Mouse (Mus musculus) MEL (cell line): ENCODE data around the gene Abca7. TPM values are rescaled to one million over a fixed set of nuclear protein-coding genes. Genes with fewer than 3 reads are reported as not detected.
"Not testable (repeated sequence)": the region's sequence is repeated elsewhere in the genome, so short reads cannot be mapped to it uniquely, and the experiment has no call there.

Source experiments
- DNase-seq: peaks from one replicate; pipeline ENCODE4 v3.0.0; 2011; ENCODE audit warnings: low read depth, low spot score
- H3K27ac ChIP-seq: 2 replicates; pipeline ENCODE4 v1.5.1; 2012; ENCODE audit warnings: low read depth, mild to moderate bottlenecking, control low read depth, low read length, moderate library complexity; ENCODE audit not compliant: control insufficient read depth
- H3K27me3 ChIP-seq, 2 experiments: fragments of 150-350 bp in 1 of 2; sonication (generic) in 1 of 2; 2 replicates each; pipeline ENCODE4 v1.6.1; 2012; ENCODE audit warnings: low read length in 2 of 2, mild to moderate bottlenecking in 2 of 2, improper control_type of control experiment in 1 of 2, moderate library complexity in 1 of 2; ENCODE audit not compliant: insufficient read depth in 2 of 2, control insufficient read depth in 1 of 2
- H3K36me3 ChIP-seq, 2 experiments: 2 replicates each; pipeline ENCODE4 v1.6.1; 2012 to 2014; ENCODE audit warnings: low read length in 2 of 2, improper control_type of control experiment in 1 of 2, inconsistent platforms in 1 of 2, mild to moderate bottlenecking in 1 of 2; ENCODE audit not compliant: insufficient read depth in 2 of 2, control insufficient read depth in 1 of 2
- H3K4me1 ChIP-seq, 2 experiments: fragments of 150-350 bp in 1 of 2; sonication (generic) in 1 of 2; 2 replicates each; pipeline ENCODE4 v1.6.1; 2012; ENCODE audit warnings: low read length in 2 of 2, improper control_type of control experiment in 1 of 2, mild to moderate bottlenecking in 1 of 2; ENCODE audit not compliant: insufficient read depth in 2 of 2, control insufficient read depth in 1 of 2
- H3K4me3 ChIP-seq, 2 experiments: fragments of 150-350 bp in 1 of 2; sonication (generic) in 1 of 2; 2 replicates each; pipeline ENCODE4 v1.5.1; 2012; ENCODE audit warnings: low read depth in 2 of 2, low read length in 2 of 2, mild to moderate bottlenecking in 2 of 2, moderate library complexity in 2 of 2, control low read depth in 1 of 2, improper control_type of control experiment in 1 of 2; ENCODE audit not compliant: control insufficient read depth in 1 of 2, insufficient read depth in 1 of 2
- H3K79me2 ChIP-seq: 2 replicates; pipeline ENCODE4 v1.6.1; 2012; ENCODE audit warnings: mild to moderate bottlenecking, low read length, moderate library complexity; ENCODE audit not compliant: control insufficient read depth, poor library complexity, insufficient read depth
- H3K9ac ChIP-seq: 2 replicates; pipeline ENCODE4 v1.6.1; 2012; ENCODE audit warnings: low read depth, mild to moderate bottlenecking, control low read depth, low read length, moderate library complexity; ENCODE audit not compliant: control insufficient read depth, poor library complexity, severe bottlenecking
- H3K9me3 ChIP-seq: fragments of 150-350 bp; sonication (generic); replicated peaks from 2 replicates; pipeline ENCODE4 v1.6.1; 2012; ENCODE audit warnings: mild to moderate bottlenecking, low read length, improper control_type of control experiment, moderate library complexity; ENCODE audit not compliant: insufficient read depth
- CHD1 ChIP-seq: IDR thresholded peaks from 2 replicates; pipeline ENCODE4 v1.6.1; 2012; ENCODE audit warnings: low read depth, mild to moderate bottlenecking, inconsistent platforms, low read length, improper control_type of control experiment
- CTCF ChIP-seq, 3 experiments: IDR thresholded peaks in 2 of 3; conservative IDR thresholded peaks in 1 of 3; 2 replicates each; pipeline ENCODE4 v1.5.1; 2011 to 2012; ENCODE audit warnings: low read length in 3 of 3, low read depth in 2 of 3, mild to moderate bottlenecking in 2 of 3, improper control_type of control experiment in 1 of 3, inconsistent platforms in 1 of 3, mixed read lengths in 1 of 3, moderate library complexity in 1 of 3; ENCODE audit not compliant: control insufficient read depth in 1 of 3, insufficient read depth in 1 of 3, poor library complexity in 1 of 3, severe bottlenecking in 1 of 3
- E2F4 ChIP-seq: IDR thresholded peaks from 2 replicates; pipeline ENCODE4 v1.6.1; 2011; ENCODE audit warnings: low read depth, low read length, improper control_type of control experiment, borderline replicate concordance
- ETS1 ChIP-seq: IDR thresholded peaks from 2 replicates; pipeline ENCODE4 v1.6.1; 2012; ENCODE audit warnings: low read depth, mild to moderate bottlenecking, inconsistent platforms, low read length, improper control_type of control experiment, moderate library complexity
- GATA1 ChIP-seq: IDR thresholded peaks from 2 replicates; pipeline ENCODE4 v1.6.1; 2011; ENCODE audit warnings: low read depth, low read length, improper control_type of control experiment
- HCFC1 ChIP-seq: IDR thresholded peaks from 2 replicates; pipeline ENCODE4 v1.6.1; 2012; ENCODE audit warnings: low read depth, mild to moderate bottlenecking, inconsistent platforms, low read length, improper control_type of control experiment, moderate library complexity
- MAX ChIP-seq: IDR thresholded peaks from 2 replicates; pipeline ENCODE4 v1.6.1; 2011; ENCODE audit warnings: low read length, improper control_type of control experiment
- MYC ChIP-seq: IDR thresholded peaks from 2 replicates; pipeline ENCODE4 v1.6.1; 2011; ENCODE audit warnings: low read depth, mild to moderate bottlenecking, low read length, improper control_type of control experiment, moderate library complexity
- POLR2AphosphoS2 ChIP-seq: IDR thresholded peaks from 2 replicates; pipeline ENCODE4 v1.6.1; 2011; ENCODE audit warnings: low read length, improper control_type of control experiment
- POLR2AphosphoS5 ChIP-seq: IDR thresholded peaks from 2 replicates; pipeline ENCODE4 v1.6.1; 2012; ENCODE audit warnings: low read depth, borderline replicate concordance, mild to moderate bottlenecking, inconsistent platforms, low read length, moderate library complexity, mixed read lengths
- SIN3A ChIP-seq: IDR thresholded peaks from 2 replicates; pipeline ENCODE4 v1.6.1; 2012; ENCODE audit warnings: low read length, improper control_type of control experiment, inconsistent platforms
- SMC3 ChIP-seq: IDR thresholded peaks from 2 replicates; pipeline ENCODE4 v1.6.1; 2011; ENCODE audit warnings: low read depth, low read length, improper control_type of control experiment
- USF2 ChIP-seq, 2 experiments: IDR thresholded peaks; 2 replicates each; pipeline ENCODE4 v1.6.1; 2011 to 2012; ENCODE audit warnings: improper control_type of control experiment in 2 of 2, low read length in 2 of 2, borderline replicate concordance in 1 of 2, inconsistent platforms in 1 of 2, low read depth in 1 of 2, mild to moderate bottlenecking in 1 of 2; ENCODE audit not compliant: insufficient read depth in 1 of 2
- ZKSCAN1 ChIP-seq: IDR thresholded peaks from 2 replicates; pipeline ENCODE4 v1.6.1; 2012; ENCODE audit warnings: low read depth, mild to moderate bottlenecking, inconsistent platforms, low read length, improper control_type of control experiment, moderate library complexity
- ZNF384 ChIP-seq: IDR thresholded peaks from 2 replicates; pipeline ENCODE4 v1.6.1; 2012; ENCODE audit warnings: low read depth, mild to moderate bottlenecking, inconsistent platforms, low read length, improper control_type of control experiment
- polyA plus RNA-seq, 2 experiments: library from polyadenylated mRNA; stranded (reverse) in 1 of 2; unstranded in 1 of 2; fragments of >175 nt in 1 of 2; fragments of >200 nt in 1 of 2; gene quantifications; 2 replicates each; pipeline versions ENCODE4 v1.2.1 to v1.2.4; 2012; ENCODE audit warnings: low replicate concordance in 2 of 2, low read depth in 1 of 2; ENCODE audit not compliant: insufficient read length in 2 of 2, insufficient read depth in 1 of 2, missing spikeins in 1 of 2
- total RNA-seq: library from RNA; depleted of rRNA; stranded (reverse); fragments of 300-350 nt; gene quantifications from 2 replicates; pipeline ENCODE4 v1.2.3, GENCODE M21; 2012

Gene Abca7
- total and polyA plus RNA-seq, 3 experiments, result 7.7 to 16.8 TPM; not detected in 1

GRCm38 (mm10) chr10:80053831-80054815, 57.8 kb downstream of the Abca7 start (continued):
- TF ChIP-seq SMC3 (peak; percentile 21; the same call in 1 of the 2 replicates), HCFC1 (no peak), POLR2AphosphoS5 (no peak), CTCF (IDR thresholded peaks at IDR 0.05 in 2 of 3, conservative IDR thresholded peaks at IDR 0.05 in 1 of 3; ENCODE audit: control insufficient read depth in 1 of 3, insufficient read depth in 1 of 3, low read depth in 2 of 3, low read length in 3 of 3, poor library complexity in 1 of 3, severe bottlenecking in 1 of 3) (peak in 2 of 3 experiments; percentile 26 to 52; a peak in 4 of 6 replicates), ZNF384 (no peak), MAX (no peak; the same call in 1 of the 2 replicates), CHD1 (no peak), SIN3A (no peak), MYC (peak; percentile 51; the same call in 1 of the 2 replicates)
- TF ChIP-seq, all 39 proteins: peak for 7

- not testable (repeated sequence) for H3K27ac ChIP-seq, DNase-seq
- H3K4me1 ChIP-seq, result peaks cover 8 to 24% of the 10 kb centered on the region in 2 experiments
These were observed 58.6 kb downstream of the Abca7 start for GRCm38 (mm10) chr10:80054911-80055310.

GRCm38 (mm10) chr10:80055364-80055763, 59.1 kb downstream of the Abca7 start:
- no peaks in the 10 kb centered on the region for H3K9me3 ChIP-seq
- no peaks in the 10 kb centered on the region for H3K27me3 ChIP-seq
- peak overlapping the region; percentile 89 for H3K9ac ChIP-seq
- no peak overlapping the region for H3K27ac ChIP-seq
- H3K79me2 ChIP-seq, result peaks cover 20% of the 10 kb centered on the region
- peak overlapping the region; percentile 77; a peak in 3 of 4 replicates for H3K4me3 ChIP-seq
- peaks cover 0 to 20% of the 10 kb centered on the region in 2 experiments; a peak in 2 of 4 replicates for H3K36me3 ChIP-seq
- H3K4me1 ChIP-seq, result peaks cover 4 to 20% of the 10 kb centered on the region in 2 experiments
- no peak for DNase-seq
- no peak for TF ChIP-seq ZKSCAN1
- TF ChIP-seq E2F4, result no peak
- no peak for TF ChIP-seq ETS1
- no peak for TF ChIP-seq USF2 (IDR thresholded peaks at IDR 0.05; ENCODE audit: borderline replicate concordance in 1 of 2, insufficient read depth in 1 of 2, low read depth in 1 of 2, low read length in 2 of 2)
- TF ChIP-seq POLR2AphosphoS2, result no peak
- TF ChIP-seq POLR2AphosphoS5, result no peak
- TF ChIP-seq GATA1, result no peak

More at GRCm38 (mm10) chr10:80054911-80055310, 58.6 kb downstream of the Abca7 start:
- H3K9me3 ChIP-seq, H3K27me3 ChIP-seq: not testable (repeated sequence)
- Histone ChIP-seq H3K4me3 (peak overlapping the region; percentile 77), H3K9ac (peak overlapping the region; percentile 89), H3K79me2 (peaks cover 20% of the 10 kb centered on the region), H3K36me3 (peaks cover 0 to 25% of the 10 kb centered on the region in 2 experiments; a peak in 2 of 4 replicates)
